Mouse (Mus musculus) gastrocnemius, postnatal 14 days (tissue): ENCODE measurements around the gene Camk1d. TPM values are rescaled to one million over a fixed set of nuclear protein-coding genes. Genes with fewer than 3 reads are reported as not detected.
"Not testable (repeated sequence)": the region's sequence is repeated elsewhere in the genome, so short reads cannot be mapped to it uniquely, and the experiment has no call there.

ENCODE experiments used
- DNase-seq: peaks from one replicate; pipeline ENCODE4 v3.0.0; 2021; ENCODE audit warnings: mixed read lengths
- intact Hi-C: fragments of 180-260 bp; cut with DNase I; formaldehyde crosslinking; loops from one replicate; pipeline ENCODE4 v1.15.1; 2025; ENCODE audit warnings: low total_unique reads
- total RNA-seq, 2 experiments: library from RNA; stranded (reverse); gene quantifications; 2 replicates each; pipeline ENCODE4 v1.2.3; 2021

Camk1d gene
- total RNA-seq, 2 experiments from 2014 or later = 1.7 to 2.3 TPM

- intact Hi-C loops = no loop called here
- no peak for DNase-seq
Measured at GRCm38 (mm10) chr2:5592461-5593136, 121.7 kb downstream of the Camk1d start.

GRCm38 (mm10) chr2:5590074-5590473, 124.2 kb downstream of the Camk1d start:
- no peak for DNase-seq
- intact Hi-C loops = no loop called here

- DNase-seq = no peak
- intact Hi-C loops = no loop called here
Measured at GRCm38 (mm10) chr2:5589163-5589562, 125.2 kb downstream of the Camk1d start.

- intact Hi-C loops = no loop called here
- no peak for DNase-seq
Measured at GRCm38 (mm10) chr2:5588329-5588982, 125.9 kb downstream of the Camk1d start.

GRCm38 (mm10) chr2:5584318-5585027, 129.8 kb downstream of the Camk1d start:
- no peak for DNase-seq
- intact Hi-C loops = no loop called here

GRCm38 (mm10) chr2:5579391-5579790, 134.9 kb downstream of the Camk1d start:
- intact Hi-C loops = no loop called here
- no peak for DNase-seq

GRCm38 (mm10) chr2:5577399-5578129, 136.8 kb downstream of the Camk1d start:
- intact Hi-C loops = no loop called here
- DNase-seq = no peak

GRCm38 (mm10) chr2:5572314-5573006, 141.9 kb downstream of the Camk1d start:
- no peak for DNase-seq
- intact Hi-C loops = no loop called here

GRCm38 (mm10) chr2:5566611-5567010, 147.7 kb downstream of the Camk1d start:
- intact Hi-C loops = no loop called here
- DNase-seq = no peak

- intact Hi-C loops = no loop called here
Measured at GRCm38 (mm10) chr2:5563685-5564084, 150.6 kb downstream of the Camk1d start.

GRCm38 (mm10) chr2:5561446-5561845, 152.9 kb downstream of the Camk1d start:
- DNase-seq = no peak
- intact Hi-C loops = no loop called here

More at GRCm38 (mm10) chr2:5563685-5564084, 150.6 kb downstream of the Camk1d start:
- no peak for DNase-seq

- intact Hi-C loops = no loop called here
Measured at GRCm38 (mm10) chr2:5553264-5553663, 161.1 kb downstream of the Camk1d start.

GRCm38 (mm10) chr2:5551758-5552255, 162.5 kb downstream of the Camk1d start:
- no peak for DNase-seq
- intact Hi-C loops = no loop called here

More at GRCm38 (mm10) chr2:5553264-5553663, 161.1 kb downstream of the Camk1d start:
- DNase-seq = no peak

- no peak for DNase-seq
- intact Hi-C loops = no loop called here
Measured at GRCm38 (mm10) chr2:5549334-5549733, 165.0 kb downstream of the Camk1d start.

- intact Hi-C loops = no loop called here
- no peak for DNase-seq
Measured at GRCm38 (mm10) chr2:5548872-5549271, 165.4 kb downstream of the Camk1d start.

- intact Hi-C loops = no loop called here
- DNase-seq = no peak
Measured at GRCm38 (mm10) chr2:5540870-5541269, 173.4 kb downstream of the Camk1d start.

- DNase-seq, intact Hi-C loops: not testable (repeated sequence)
Measured at GRCm38 (mm10) chr2:5539894-5540293, 174.4 kb downstream of the Camk1d start.

- intact Hi-C loops = no loop called here
- no peak for DNase-seq
Measured at GRCm38 (mm10) chr2:5533868-5534267, 180.4 kb downstream of the Camk1d start.

GRCm38 (mm10) chr2:5529992-5530391, 184.3 kb downstream of the Camk1d start:
- DNase-seq = no peak
- intact Hi-C loops = no loop called here
